Mouse (Mus musculus) ES-Bruce4 (cell line): Measurements from ENCODE around the gene Ckm.

ENCODE experiments used
- CTCF ChIP-seq: IDR thresholded peaks from one replicate; pipeline ENCODE4 v1.8.1; 2011; ENCODE audit warnings: low read depth, low read length
- POLR2A ChIP-seq: IDR thresholded peaks from one replicate; pipeline ENCODE4 v1.8.1; 2011; ENCODE audit warnings: low read length; ENCODE audit not compliant: insufficient read depth

DNA sequence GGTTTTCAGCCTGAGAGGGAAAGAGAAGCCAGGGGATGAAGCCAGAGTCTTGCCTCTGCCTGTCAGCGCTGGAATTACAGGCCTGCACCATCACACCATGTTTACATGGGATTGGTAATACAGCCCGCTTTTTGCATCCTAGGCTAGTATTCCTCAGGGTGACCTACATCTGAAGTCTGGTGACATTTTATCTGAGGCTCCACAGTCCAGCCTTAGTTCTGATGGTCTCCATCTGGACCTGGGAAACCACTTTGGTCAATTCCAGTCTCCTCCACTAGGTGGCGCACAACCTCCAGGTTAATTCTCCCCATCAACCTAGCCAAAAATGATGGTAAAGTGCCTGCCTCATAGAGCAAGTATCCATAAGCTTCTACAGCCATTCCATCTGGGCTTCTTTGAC lies 38.8 kb downstream of the Ckm start:
- TF ChIP-seq POLR2A (no peak), CTCF (peak; percentile 63)
